Mouse (Mus musculus): ENCODE data around the gene Glt28d2. TPM values are rescaled to one million over a fixed set of nuclear protein-coding genes. Genes with fewer than 3 reads are reported as not detected.

Glt28d2 gene
- total and polyA plus RNA-seq, 3 experiments, result not detected

DNA sequence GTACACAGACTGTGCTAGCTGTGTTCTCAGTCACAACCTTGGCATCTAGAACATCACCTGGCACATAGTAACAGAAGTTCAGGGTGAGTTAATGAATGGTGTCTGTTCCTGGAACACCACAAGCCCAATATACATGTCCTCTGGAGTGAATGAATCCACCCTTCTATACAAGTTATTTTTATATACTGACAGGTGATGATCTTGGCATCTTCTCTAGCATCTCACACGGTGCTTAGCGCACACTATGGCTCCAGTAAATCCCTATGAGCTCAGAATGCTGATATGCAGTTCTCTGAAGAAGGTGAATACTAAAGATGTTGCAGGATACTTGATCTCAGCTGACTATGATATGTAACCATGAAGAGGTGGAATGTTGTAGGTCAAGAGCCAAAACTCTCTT is 24.4 kb downstream of the Glt28d2 start:
- ATAC-seq (ENCODE audit: extremely low read depth, insufficient number of reproducible peaks, low FRiP score, poor library complexity, severe bottlenecking), result no peak
- Histone ChIP-seq H3K36me3 (replicated peaks) (no peaks in the 10 kb centered on the region), H3K27me3 (ENCODE audit: insufficient read depth, low read length) (no peaks in the 10 kb centered on the region), H3K4me3 (ENCODE audit: low read depth, low read length) (no peak overlapping the region), H3K4me1 (ENCODE audit: insufficient read depth, low read depth, low read length) (no peaks in the 10 kb centered on the region), H3K9me3 (replicated peaks) (no peaks in the 10 kb centered on the region)
- no peak for DNase-seq (ENCODE audit: low spot score)
- no peak for TF ChIP-seq CTCF (IDR thresholded peaks at IDR 0.05; ENCODE audit: low read depth, low read length)
- no peak for TF ChIP-seq TAL1 (conservative IDR thresholded peaks at IDR 0.05; ENCODE audit: low read depth, low read length)
- no peak for TF ChIP-seq POLR2AphosphoS5 (IDR thresholded peaks at IDR 0.05; ENCODE audit: insufficient replicate concordance, low read depth, low read length)
- TF ChIP-seq GATA1 (IDR thresholded peaks at IDR 0.05; ENCODE audit: borderline replicate concordance, low read length), result no peak
- no peak for TF ChIP-seq GATA2 (IDR thresholded peaks at IDR 0.05; ENCODE audit: borderline replicate concordance, low read depth, low read length)

DNA sequence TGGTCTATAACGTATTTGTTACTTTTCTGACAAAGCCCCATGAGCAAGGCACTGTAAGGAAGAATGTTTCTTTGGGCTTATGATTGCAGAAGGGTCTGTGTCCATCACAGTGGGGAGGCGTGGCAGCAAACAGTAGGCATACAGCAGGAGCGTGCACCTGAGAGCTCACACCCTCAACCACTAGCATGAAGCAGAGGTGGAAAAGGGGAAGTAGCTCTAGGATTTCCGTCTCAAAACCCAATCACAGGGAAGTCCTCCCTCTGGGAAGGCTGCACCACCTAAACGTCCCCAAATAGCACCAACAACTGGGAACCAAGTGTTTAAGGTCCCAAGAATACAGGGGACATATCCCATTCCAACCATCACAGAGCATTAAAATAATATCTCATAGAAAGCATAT is 26.3 kb downstream of the Glt28d2 start:
- Histone ChIP-seq H3K27me3 (ENCODE audit: insufficient read depth, low read length) (no peaks in the 10 kb centered on the region), H3K36me3 (replicated peaks) (no peaks in the 10 kb centered on the region), H3K9me3 (replicated peaks) (no peaks in the 10 kb centered on the region), H3K4me3 (ENCODE audit: low read depth, low read length) (no peak overlapping the region), H3K4me1 (ENCODE audit: insufficient read depth, low read depth, low read length) (no peaks in the 10 kb centered on the region)
- DNase-seq (ENCODE audit: low spot score) (no peak), ATAC-seq (ENCODE audit: extremely low read depth, insufficient number of reproducible peaks, low FRiP score, poor library complexity, severe bottlenecking) (no peak)
- TF ChIP-seq GATA1 (IDR thresholded peaks at IDR 0.05; ENCODE audit: borderline replicate concordance, low read length) (no peak), GATA2 (IDR thresholded peaks at IDR 0.05; ENCODE audit: borderline replicate concordance, low read depth, low read length) (no peak), CTCF (IDR thresholded peaks at IDR 0.05; ENCODE audit: low read depth, low read length) (no peak), POLR2AphosphoS5 (IDR thresholded peaks at IDR 0.05; ENCODE audit: insufficient replicate concordance, low read depth, low read length) (no peak), TAL1 (conservative IDR thresholded peaks at IDR 0.05; ENCODE audit: low read depth, low read length) (no peak)

DNA sequence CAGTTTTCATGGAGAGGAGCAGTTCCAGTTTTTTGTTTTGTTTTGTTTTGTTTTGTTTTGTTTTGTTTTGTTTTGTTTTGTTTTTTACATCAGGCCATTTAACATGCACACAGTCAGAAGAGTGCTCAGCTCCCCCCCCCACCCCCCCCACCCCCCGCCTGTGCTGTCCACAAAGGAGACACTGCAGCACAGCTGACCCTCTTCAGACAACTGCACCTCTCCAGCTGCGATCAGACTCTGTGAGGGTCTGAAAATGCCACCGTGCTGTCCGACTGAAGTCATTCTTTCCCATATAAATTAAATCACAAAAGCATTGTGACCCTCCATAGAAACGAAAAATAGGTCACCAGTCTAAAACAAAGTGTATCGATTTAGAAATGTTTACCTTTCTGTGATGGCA is 28.0 kb downstream of the Glt28d2 start:
- Histone ChIP-seq H3K4me3 (ENCODE audit: low read depth, low read length) (no peak overlapping the region), H3K36me3 (replicated peaks) (no peaks in the 10 kb centered on the region), H3K9me3 (replicated peaks) (no peaks in the 10 kb centered on the region), H3K27me3 (ENCODE audit: insufficient read depth, low read length) (no peaks in the 10 kb centered on the region), H3K4me1 (ENCODE audit: insufficient read depth, low read depth, low read length) (no peaks in the 10 kb centered on the region)
- TF ChIP-seq GATA1 (IDR thresholded peaks at IDR 0.05; ENCODE audit: borderline replicate concordance, low read length) (no peak), CTCF (IDR thresholded peaks at IDR 0.05; ENCODE audit: low read depth, low read length) (no peak), GATA2 (IDR thresholded peaks at IDR 0.05; ENCODE audit: borderline replicate concordance, low read depth, low read length) (no peak), TAL1 (conservative IDR thresholded peaks at IDR 0.05; ENCODE audit: low read depth, low read length) (no peak), POLR2AphosphoS5 (IDR thresholded peaks at IDR 0.05; ENCODE audit: insufficient replicate concordance, low read depth, low read length) (no peak)
- ATAC-seq (ENCODE audit: extremely low read depth, insufficient number of reproducible peaks, low FRiP score, poor library complexity, severe bottlenecking), result no peak
- DNase-seq (ENCODE audit: low spot score), result no peak

DNA sequence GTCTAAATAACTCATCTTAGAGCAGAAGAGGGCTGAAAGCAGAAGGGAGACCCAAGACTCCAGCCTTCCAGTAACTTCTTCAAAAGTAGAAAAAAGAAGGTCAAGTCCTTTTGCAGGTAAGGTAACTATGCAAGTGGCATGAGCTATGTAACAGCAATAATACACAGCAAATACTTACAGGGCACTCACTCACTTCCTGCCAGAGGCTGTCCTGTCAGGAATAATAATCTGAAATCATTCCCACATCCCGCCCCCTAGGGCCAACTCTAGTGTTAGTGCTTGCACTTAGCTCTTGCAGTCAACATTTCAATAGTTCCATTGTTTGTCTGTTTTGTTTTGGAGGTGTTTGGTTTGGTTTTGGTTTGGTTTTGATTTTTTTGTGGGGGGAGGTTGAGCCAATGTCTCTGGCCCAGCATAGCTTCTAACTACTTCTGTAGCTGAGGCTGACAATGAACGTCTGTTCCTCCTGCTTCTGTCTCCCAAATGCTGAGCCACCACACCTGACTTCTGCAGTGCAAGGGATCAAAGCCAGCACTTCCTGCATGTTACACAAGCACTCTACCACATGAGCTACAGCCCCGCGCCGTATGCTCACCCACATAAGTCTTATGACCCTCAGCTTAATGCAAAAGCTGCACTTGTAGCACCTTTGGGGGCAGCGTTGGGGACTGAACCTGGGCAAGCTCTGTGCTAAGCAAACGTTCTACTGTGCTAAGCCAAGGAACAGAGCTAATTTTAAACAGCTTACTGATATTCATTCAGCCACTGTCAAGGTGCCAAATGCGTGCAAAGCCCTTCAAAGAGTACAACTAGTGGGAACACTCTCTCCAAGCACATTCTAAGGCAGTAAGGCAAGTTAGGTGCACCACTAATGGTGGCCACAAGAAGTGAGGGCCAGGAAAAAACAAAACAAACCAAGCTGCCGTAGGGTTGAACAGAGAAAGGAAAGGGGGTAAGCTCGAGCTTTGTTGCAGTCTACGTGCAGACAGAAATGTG is 28.9 kb downstream of the Glt28d2 start:
- Histone ChIP-seq H3K36me3 (replicated peaks) (no peaks in the 10 kb centered on the region), H3K9me3 (replicated peaks) (no peaks in the 10 kb centered on the region), H3K4me1 (ENCODE audit: insufficient read depth, low read depth, low read length) (no peaks in the 10 kb centered on the region), H3K27me3 (ENCODE audit: insufficient read depth, low read length) (no peaks in the 10 kb centered on the region), H3K4me3 (ENCODE audit: low read depth, low read length) (no peak overlapping the region)
- DNase-seq (ENCODE audit: low spot score) (no peak), ATAC-seq (ENCODE audit: extremely low read depth, insufficient number of reproducible peaks, low FRiP score, poor library complexity, severe bottlenecking) (no peak)
- TF ChIP-seq POLR2AphosphoS5 (IDR thresholded peaks at IDR 0.05; ENCODE audit: insufficient replicate concordance, low read depth, low read length), result no peak
- TF ChIP-seq TAL1 (conservative IDR thresholded peaks at IDR 0.05; ENCODE audit: low read depth, low read length), result no peak
- no peak for TF ChIP-seq GATA1 (IDR thresholded peaks at IDR 0.05; ENCODE audit: borderline replicate concordance, low read length)
- no peak for TF ChIP-seq CTCF (IDR thresholded peaks at IDR 0.05; ENCODE audit: low read depth, low read length)
- TF ChIP-seq GATA2 (IDR thresholded peaks at IDR 0.05; ENCODE audit: borderline replicate concordance, low read depth, low read length), result no peak

DNA sequence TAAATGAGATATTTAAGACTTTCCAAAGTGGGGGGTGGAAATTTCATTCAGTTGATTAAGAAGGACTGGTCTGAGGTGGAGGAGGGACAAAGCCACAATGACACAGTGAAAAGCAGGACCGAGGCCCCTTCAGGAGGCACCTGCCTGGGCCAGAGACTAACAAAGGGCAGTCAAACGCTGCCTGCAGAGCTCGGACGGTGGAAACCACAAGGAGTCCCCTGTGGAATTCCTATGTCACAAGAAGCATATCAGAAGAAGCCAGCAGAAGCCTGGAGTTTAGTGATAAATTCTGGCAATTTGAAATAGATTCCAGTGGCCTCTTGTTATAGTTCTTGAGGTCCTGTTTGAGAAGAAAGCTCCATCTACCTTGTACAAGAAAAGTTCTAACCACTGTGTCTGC is 30.2 kb downstream of the Glt28d2 start:
- no peak for ATAC-seq (ENCODE audit: extremely low read depth, insufficient number of reproducible peaks, low FRiP score, poor library complexity, severe bottlenecking)
- Histone ChIP-seq H3K36me3 (replicated peaks) (no peaks in the 10 kb centered on the region), H3K9me3 (replicated peaks) (no peaks in the 10 kb centered on the region), H3K4me1 (ENCODE audit: insufficient read depth, low read depth, low read length) (no peaks in the 10 kb centered on the region), H3K27me3 (ENCODE audit: insufficient read depth, low read length) (no peaks in the 10 kb centered on the region), H3K4me3 (ENCODE audit: low read depth, low read length) (no peak overlapping the region)
- no peak for TF ChIP-seq TAL1 (conservative IDR thresholded peaks at IDR 0.05; ENCODE audit: low read depth, low read length)
- TF ChIP-seq CTCF (IDR thresholded peaks at IDR 0.05; ENCODE audit: low read depth, low read length), result no peak
- no peak for TF ChIP-seq GATA1 (IDR thresholded peaks at IDR 0.05; ENCODE audit: borderline replicate concordance, low read length)
- TF ChIP-seq GATA2 (IDR thresholded peaks at IDR 0.05; ENCODE audit: borderline replicate concordance, low read depth, low read length), result no peak
- no peak for TF ChIP-seq POLR2AphosphoS5 (IDR thresholded peaks at IDR 0.05; ENCODE audit: insufficient replicate concordance, low read depth, low read length)
- no peak for DNase-seq (ENCODE audit: low spot score)

DNA sequence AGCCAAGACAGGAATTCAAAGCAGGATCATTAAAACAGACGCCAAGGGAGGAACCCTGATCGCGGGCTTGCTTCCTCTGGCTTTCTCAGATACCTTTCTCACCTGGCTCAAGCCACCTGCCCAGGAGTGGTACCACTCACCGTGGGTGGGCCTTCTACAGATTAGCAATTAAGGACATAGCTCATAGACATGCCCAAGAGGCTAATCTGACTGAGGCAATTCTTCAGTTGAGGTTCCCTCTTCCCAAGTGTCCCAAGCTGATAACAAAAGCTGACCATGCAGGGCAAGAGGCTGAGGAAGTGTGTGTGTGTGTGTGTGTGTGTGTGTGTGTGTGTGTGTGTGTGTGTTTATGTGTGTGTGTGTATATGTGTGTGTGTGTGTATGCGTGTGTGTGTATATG is 31.4 kb downstream of the Glt28d2 start:
- DNase-seq (ENCODE audit: low spot score) (no peak), ATAC-seq (ENCODE audit: extremely low read depth, insufficient number of reproducible peaks, low FRiP score, poor library complexity, severe bottlenecking) (no peak)
- no peaks in the 10 kb centered on the region for H3K9me3 ChIP-seq (replicated peaks)
- no peak overlapping the region for H3K4me3 ChIP-seq (ENCODE audit: low read depth, low read length)
- no peaks in the 10 kb centered on the region for H3K4me1 ChIP-seq (ENCODE audit: insufficient read depth, low read depth, low read length)
- TF ChIP-seq TAL1 (conservative IDR thresholded peaks at IDR 0.05; ENCODE audit: low read depth, low read length), result no peak
- no peak for TF ChIP-seq GATA2 (IDR thresholded peaks at IDR 0.05; ENCODE audit: borderline replicate concordance, low read depth, low read length)
- TF ChIP-seq POLR2AphosphoS5 (IDR thresholded peaks at IDR 0.05; ENCODE audit: insufficient replicate concordance, low read depth, low read length), result no peak
- no peak for TF ChIP-seq GATA1 (IDR thresholded peaks at IDR 0.05; ENCODE audit: borderline replicate concordance, low read length)
- TF ChIP-seq CTCF (IDR thresholded peaks at IDR 0.05; ENCODE audit: low read depth, low read length), result no peak
- no peaks in the 10 kb centered on the region for H3K36me3 ChIP-seq (replicated peaks)
- H3K27me3 ChIP-seq (ENCODE audit: insufficient read depth, low read length), result no peaks in the 10 kb centered on the region
